Mouse (Mus musculus) neural tube, embryonic 15.5 days (tissue): ENCODE measurements around the gene Zfp648. TPM values are rescaled to one million over a fixed set of nuclear protein-coding genes. Genes with fewer than 3 reads are reported as not detected.
A peak's percentile ranks its signal among the peaks of the same experiment; 100 is the strongest.

Source experiments
- ATAC-seq: fragments of 200-750 bp; cut with Nextera tagmentation; 2 replicates; pipeline ENCODE4 v1.8.0; 2017; ENCODE audit warnings: mild to moderate bottlenecking, moderate TSS enrichment, moderate library complexity; ENCODE audit not compliant: low FRiP score
- H3K27ac ChIP-seq: fragments of 300-500 bp; sonication (generic); replicated peaks from 2 replicates; pipeline ENCODE4 v1.5.1; 2015; ENCODE audit warnings: mild to moderate bottlenecking, inconsistent platforms
- H3K27me3 ChIP-seq: fragments of 300-500 bp; sonication (generic); replicated peaks from 2 replicates; pipeline ENCODE4 v1.6.1; 2015; ENCODE audit warnings: inconsistent platforms
- H3K36me3 ChIP-seq: fragments of 300-500 bp; sonication (generic); 2 replicates; pipeline ENCODE4 v1.6.1; 2015; ENCODE audit warnings: inconsistent platforms
- H3K4me1 ChIP-seq: fragments of 300-500 bp; sonication (generic); 2 replicates; pipeline ENCODE4 v1.6.1; 2015; ENCODE audit warnings: inconsistent platforms
- H3K4me2 ChIP-seq: fragments of 300-500 bp; sonication (generic); 2 replicates; pipeline ENCODE4 v1.6.1; 2015; ENCODE audit warnings: inconsistent platforms, mild to moderate bottlenecking, moderate library complexity
- H3K4me3 ChIP-seq: fragments of 300-500 bp; sonication (generic); replicated peaks from 2 replicates; pipeline ENCODE4 v1.5.1; 2015; ENCODE audit warnings: mild to moderate bottlenecking, inconsistent platforms
- H3K9ac ChIP-seq: fragments of 300-500 bp; sonication (generic); replicated peaks from 2 replicates; pipeline ENCODE4 v1.6.1; 2015; ENCODE audit warnings: mild to moderate bottlenecking, inconsistent platforms
- H3K9me3 ChIP-seq: fragments of 300-500 bp; sonication (generic); replicated peaks from 2 replicates; pipeline ENCODE4 v1.6.1; 2016; ENCODE audit warnings: inconsistent platforms
- WGBS: fragments of 180-500 bp; shearing (Covaris S2); methylation state at CpG from one replicate; pipeline ENCODE4 v1.1.7; 2015; ENCODE audit warnings: mixed read lengths; 5-methylcytosine and 5-hydroxymethylcytosine counted together
- polyA plus RNA-seq: library from polyadenylated mRNA; unstranded; fragments of >200 nt; fragmentation: Nextera tagmentation; extraction: Ambion mirVana; gene quantifications from 2 replicates; pipeline ENCODE4 v1.2.1, GENCODE M21; 2015

Gene Zfp648
- 1.7 and 2.2 TPM in 2 replicates for polyA plus RNA-seq

GRCm38 (mm10) chr1:154200955-154201722 lies at the start of gene Zfp648:
TSS of gene Zfp648 (plus strand) at chr1:154201187.
- Histone ChIP-seq H3K4me3 (no peak within 1 kb of the TSS), H3K4me2 (no peak within 1 kb of the TSS), H3K27me3 (peaks cover 34% of the 10 kb centered on the region), H3K36me3 (no peaks in the 10 kb centered on the region), H3K27ac (no peak within 1 kb of the TSS), H3K4me1 (peaks cover 19% of the 10 kb centered on the region), H3K9ac (no peak within 1 kb of the TSS), H3K9me3 (no peaks in the 10 kb centered on the region)
- no peak for ATAC-seq
- WGBS = 50% methylated on average over 14 of the region's 14 CpGs

DNA sequence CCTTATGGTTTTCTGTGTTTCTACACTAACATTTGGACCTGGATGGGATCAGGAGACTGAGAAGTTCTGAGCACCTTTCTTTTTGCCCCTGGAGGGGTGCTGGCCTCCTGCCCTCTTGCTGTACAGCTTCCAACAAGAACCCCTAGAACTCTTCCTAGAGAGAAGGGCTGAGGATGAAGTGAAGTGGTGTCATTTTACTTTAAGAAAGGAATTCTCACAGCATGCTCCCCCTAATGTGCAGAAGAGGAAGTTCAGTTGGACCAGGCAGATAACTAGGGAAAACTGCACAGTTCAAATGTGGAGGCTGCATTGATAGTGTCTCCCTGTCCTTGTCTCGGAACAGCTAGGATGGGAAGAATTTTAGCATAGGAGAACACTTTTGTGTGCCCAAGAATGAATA lies 48.4 kb upstream of the Zfp648 start:
- ATAC-seq = no peak
- Histone ChIP-seq H3K27ac (no peak overlapping the region), H3K4me2 (no peak overlapping the region), H3K4me3 (no peak overlapping the region), H3K9me3 (no peaks in the 10 kb centered on the region), H3K36me3 (no peaks in the 10 kb centered on the region), H3K4me1 (peaks cover 15% of the 10 kb centered on the region), H3K27me3 (no peaks in the 10 kb centered on the region), H3K9ac (no peak overlapping the region)
- 74% methylated on average over 1 of the region's 1 CpGs for whole genome bisulfite sequencing

- Histone ChIP-seq H3K27me3 (no peaks in the 10 kb centered on the region), H3K27ac (no peak overlapping the region), H3K9ac (no peak overlapping the region), H3K4me3 (no peak overlapping the region), H3K4me1 (peaks cover 15% of the 10 kb centered on the region), H3K4me2 (no peak overlapping the region), H3K36me3 (no peaks in the 10 kb centered on the region), H3K9me3 (no peaks in the 10 kb centered on the region)
- 84% methylated on average over 7 of the region's 7 CpGs for WGBS
- no peak for ATAC-seq
Measured at GRCm38 (mm10) chr1:154153800-154154199, 47.2 kb upstream of the Zfp648 start.

DNA sequence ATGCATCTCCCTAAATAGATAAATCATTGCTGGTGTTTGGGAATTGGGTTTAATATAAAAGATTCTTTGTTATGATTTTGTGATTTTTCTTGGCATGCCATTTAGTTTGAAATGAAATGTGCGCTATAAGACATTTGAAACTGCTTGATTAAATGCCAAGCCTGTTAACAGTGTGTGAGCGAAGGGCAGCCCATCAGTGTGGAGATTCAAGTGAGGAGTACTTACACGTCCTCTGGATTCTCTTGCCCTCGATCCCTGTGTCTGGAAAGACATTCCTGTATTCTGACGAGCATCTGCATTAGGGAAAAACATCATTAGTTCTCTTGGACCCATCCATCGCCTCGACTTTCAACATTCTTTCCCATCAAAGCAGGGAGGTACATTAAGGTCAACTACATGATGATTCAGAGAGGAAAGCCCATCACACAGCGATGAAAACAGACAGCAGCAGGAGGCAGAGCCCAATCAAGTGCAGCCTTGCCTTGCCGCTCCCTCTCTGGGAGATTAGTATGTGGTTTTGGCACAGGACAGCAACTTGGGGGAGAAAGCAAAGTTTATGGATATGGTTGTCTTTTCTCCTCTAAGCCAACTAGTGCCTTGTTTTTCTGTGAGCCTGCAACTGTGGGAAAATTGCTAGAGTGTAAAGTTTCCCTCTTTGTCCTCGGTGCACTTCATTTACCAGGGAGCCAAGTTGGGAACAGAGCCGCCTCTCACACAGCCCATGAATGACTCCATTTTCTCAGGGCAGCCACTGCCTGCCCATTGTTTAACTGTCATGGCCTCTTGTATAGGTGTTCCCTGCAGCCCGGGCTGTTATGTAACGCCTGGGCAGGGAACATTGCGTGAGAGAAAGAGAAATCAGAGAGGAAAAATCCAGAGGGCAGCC lies 44.6 kb upstream of the Zfp648 start:
- Histone ChIP-seq H3K9me3 (no peaks in the 10 kb centered on the region), H3K27ac (peak overlapping the region; percentile 76), H3K9ac (no peak overlapping the region), H3K4me2 (no peak overlapping the region), H3K4me3 (no peak overlapping the region), H3K36me3 (no peaks in the 10 kb centered on the region), H3K4me1 (no peaks in the 10 kb centered on the region; the same call in 1 of the 2 replicates), H3K27me3 (no peaks in the 10 kb centered on the region)
- 37% methylated on average over 14 of the region's 14 CpGs for WGBS
- ATAC-seq = peak; percentile 93

GRCm38 (mm10) chr1:154157131-154157530 lies 43.9 kb upstream of the Zfp648 start:
- no peak overlapping the region for H3K9ac ChIP-seq
- H3K4me2 ChIP-seq = no peak overlapping the region
- H3K4me3 ChIP-seq = no peak overlapping the region
- peak overlapping the region; percentile 76 for H3K27ac ChIP-seq
- no peaks in the 10 kb centered on the region for H3K27me3 ChIP-seq
- WGBS = 40% methylated on average over 4 of the region's 4 CpGs
- H3K4me1 ChIP-seq = no peaks in the 10 kb centered on the region; the same call in 1 of the 2 replicates
- H3K36me3 ChIP-seq = no peaks in the 10 kb centered on the region
- no peaks in the 10 kb centered on the region for H3K9me3 ChIP-seq
- peak; percentile 36; the same call in 1 of the 2 replicates for ATAC-seq

- Histone ChIP-seq H3K4me3 (no peak overlapping the region), H3K9ac (no peak overlapping the region), H3K4me1 (no peaks in the 10 kb centered on the region), H3K27me3 (no peaks in the 10 kb centered on the region), H3K9me3 (no peaks in the 10 kb centered on the region), H3K36me3 (no peaks in the 10 kb centered on the region), H3K4me2 (no peak overlapping the region), H3K27ac (no peak overlapping the region)
- WGBS = 84% methylated on average over 6 of the region's 6 CpGs
- no peak for ATAC-seq
Measured at GRCm38 (mm10) chr1:154167696-154168095, 33.3 kb upstream of the Zfp648 start.

- H3K4me1 ChIP-seq = no peaks in the 10 kb centered on the region
- H3K27ac ChIP-seq = no peak overlapping the region
- 79% methylated on average over 6 of the region's 6 CpGs for WGBS
Measured at GRCm38 (mm10) chr1:154175334-154175733, 25.7 kb upstream of the Zfp648 start.

DNA sequence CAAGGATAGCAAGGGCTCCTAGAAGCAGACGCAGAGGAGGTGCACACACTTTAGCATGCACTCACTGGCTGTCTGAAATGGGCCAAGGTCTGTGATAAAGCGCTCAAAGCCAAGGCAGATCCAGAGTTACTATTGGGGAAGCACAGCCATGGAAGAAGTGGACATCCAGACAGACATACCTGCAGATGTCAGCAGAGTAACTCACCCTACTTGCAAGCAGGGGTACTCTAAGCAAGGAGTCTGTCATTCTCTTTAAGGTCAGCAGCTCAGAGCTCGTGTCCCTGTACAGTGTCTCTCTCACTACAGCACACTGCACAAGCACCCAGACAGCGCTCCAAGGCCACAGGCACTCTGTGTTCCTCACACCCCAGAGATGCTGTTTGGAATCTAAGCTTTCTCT lies 23.2 kb upstream of the Zfp648 start:
- H3K27ac ChIP-seq = no peak overlapping the region
- no peak overlapping the region for H3K4me2 ChIP-seq
- no peaks in the 10 kb centered on the region for H3K9me3 ChIP-seq
- H3K36me3 ChIP-seq = no peaks in the 10 kb centered on the region
- H3K4me1 ChIP-seq = no peaks in the 10 kb centered on the region
- 93% methylated on average over 4 of the region's 4 CpGs for WGBS
- no peak for ATAC-seq
- H3K27me3 ChIP-seq = no peaks in the 10 kb centered on the region
- no peak overlapping the region for H3K9ac ChIP-seq
- H3K4me3 ChIP-seq = no peak overlapping the region

More at GRCm38 (mm10) chr1:154175334-154175733, 25.7 kb upstream of the Zfp648 start:
- Histone ChIP-seq H3K4me3 (no peak overlapping the region), H3K4me2 (no peak overlapping the region), H3K9me3 (no peaks in the 10 kb centered on the region), H3K9ac (no peak overlapping the region), H3K27me3 (no peaks in the 10 kb centered on the region), H3K36me3 (no peaks in the 10 kb centered on the region)
- ATAC-seq = no peak

DNA sequence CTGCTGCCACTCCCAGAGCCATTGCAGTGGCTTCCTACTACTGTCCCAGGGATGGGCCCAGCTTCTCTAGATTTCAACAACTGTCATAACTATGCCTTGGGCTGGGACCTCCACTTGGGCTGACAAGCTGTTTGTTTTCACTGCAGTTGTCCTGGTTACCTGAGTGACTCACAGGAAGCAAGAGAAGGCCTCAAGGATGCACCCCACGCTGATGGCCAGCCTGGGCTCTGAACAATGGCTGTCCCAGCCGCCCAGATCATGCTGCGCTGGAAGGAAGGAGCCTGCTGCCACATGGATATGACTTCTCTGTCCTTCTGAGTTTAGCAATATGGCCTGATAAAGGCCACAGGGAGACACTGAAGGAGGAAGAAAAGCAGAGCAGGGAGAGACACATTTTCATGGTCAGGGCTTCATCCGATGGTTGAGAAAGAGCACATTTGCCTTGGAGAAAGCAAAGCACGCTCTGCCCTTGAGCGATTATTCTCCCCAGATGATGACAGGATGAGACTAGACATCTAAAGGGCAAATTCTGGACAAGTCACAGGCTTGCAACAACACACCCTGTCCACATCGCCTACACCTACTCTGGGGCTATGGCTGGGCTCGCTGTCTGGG lies 22.3 kb upstream of the Zfp648 start:
- H3K4me3 ChIP-seq = no peak overlapping the region

GRCm38 (mm10) chr1:154180952-154181351 lies 20.0 kb upstream of the Zfp648 start:
- Histone ChIP-seq H3K4me2 (no peak overlapping the region), H3K4me1 (no peaks in the 10 kb centered on the region), H3K9ac (no peak overlapping the region), H3K9me3 (no peaks in the 10 kb centered on the region), H3K4me3 (no peak overlapping the region), H3K27ac (no peak overlapping the region), H3K27me3 (no peaks in the 10 kb centered on the region), H3K36me3 (no peaks in the 10 kb centered on the region)
- ATAC-seq = peak; percentile 96
- 37% methylated on average over 2 of the region's 2 CpGs for WGBS

More for the DNA sequence above, 22.3 kb upstream of the Zfp648 start:
- Histone ChIP-seq H3K36me3 (no peaks in the 10 kb centered on the region), H3K9ac (no peak overlapping the region), H3K27me3 (no peaks in the 10 kb centered on the region), H3K9me3 (no peaks in the 10 kb centered on the region), H3K27ac (no peak overlapping the region), H3K4me2 (no peak overlapping the region), H3K4me1 (no peaks in the 10 kb centered on the region)
- WGBS = 89% methylated on average over 8 of the region's 8 CpGs
- no peak for ATAC-seq

GRCm38 (mm10) chr1:154182396-154183076 lies 18.5 kb upstream of the Zfp648 start:
- Histone ChIP-seq H3K27ac (no peak overlapping the region), H3K4me1 (no peaks in the 10 kb centered on the region), H3K9me3 (no peaks in the 10 kb centered on the region), H3K4me2 (no peak overlapping the region), H3K27me3 (no peaks in the 10 kb centered on the region), H3K4me3 (no peak overlapping the region), H3K36me3 (no peaks in the 10 kb centered on the region), H3K9ac (no peak overlapping the region)
- no peak for ATAC-seq
- WGBS = 76% methylated on average over 6 of the region's 6 CpGs
